Mouse (Mus musculus): ENCODE measurements at regions not wholly inside any gene's neighbourhood (a gene's known extent, or its start where the extent isn't known, plus 50 kb on each side); places are given as distances from the start of the nearest gene placed in this dataset.
A peak's percentile ranks its signal among the peaks of the same experiment; 100 is the strongest.
"Not testable (repeated sequence)": the region's sequence is repeated elsewhere in the genome, so short reads cannot be mapped to it uniquely, and the experiment has no call there.

DNA sequence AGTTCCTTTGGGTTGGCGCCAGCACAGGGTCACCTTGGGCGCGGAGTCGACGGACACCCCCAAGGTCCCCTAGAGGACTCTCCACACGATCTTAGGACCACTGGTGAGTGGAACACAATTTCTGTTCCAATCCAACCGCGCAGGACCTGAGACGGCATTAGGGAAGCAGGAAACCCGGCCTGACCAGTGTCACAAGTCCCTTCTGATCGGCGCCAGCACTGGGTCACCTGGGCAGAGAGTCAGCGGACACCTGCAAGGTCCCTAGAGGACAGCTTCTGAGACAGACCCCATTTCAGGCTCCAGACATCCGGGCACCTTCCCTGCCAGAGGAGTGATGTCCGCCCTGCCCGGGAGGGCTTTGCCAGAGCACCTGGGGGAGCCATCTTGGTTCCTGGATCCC lies 74.2 kb upstream of the Cdh13 start:
- not testable (repeated sequence) for DNase-seq (ENCODE audit: low spot score)

DNA sequence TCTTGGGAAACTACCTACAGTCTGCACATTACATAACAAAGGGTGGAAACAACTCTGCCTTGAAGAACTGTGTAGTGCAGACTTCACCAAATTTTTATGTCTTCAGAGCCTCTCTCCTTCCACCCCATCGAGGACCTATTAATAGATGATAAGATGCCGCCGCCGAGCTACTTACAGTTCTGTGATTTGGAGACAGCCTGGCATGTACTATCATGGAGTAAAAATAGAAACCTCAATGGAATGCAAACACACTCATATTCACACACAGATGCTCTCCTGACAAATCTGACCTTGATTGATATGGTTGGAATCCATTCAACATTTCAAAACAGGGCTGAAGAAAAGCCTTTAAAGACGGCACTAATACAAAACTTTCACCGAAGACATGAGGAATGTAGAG lies 92.7 kb upstream of the Cdh13 start:
- DNase-seq (ENCODE audit: low spot score), result no peak

DNA sequence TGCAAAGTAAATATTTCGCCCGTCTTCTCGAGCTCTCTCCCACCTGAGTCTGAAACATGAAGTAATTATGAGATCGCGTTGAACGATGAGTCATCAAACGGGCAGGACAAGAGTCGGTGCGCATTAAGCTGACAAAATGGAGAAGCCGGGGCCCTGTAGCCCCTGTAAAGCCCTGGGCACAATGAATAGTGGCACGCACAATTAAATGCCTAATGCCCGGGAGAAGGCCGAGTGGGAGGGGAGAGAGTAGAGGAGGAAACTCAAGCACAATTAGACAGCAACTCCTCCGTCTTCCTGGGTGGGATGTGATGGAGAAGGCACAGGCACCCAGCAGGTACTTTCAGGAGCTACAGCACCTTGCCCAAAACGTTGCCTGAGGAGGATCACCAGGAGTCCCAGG lies 94.3 kb upstream of the Cdh13 start:
- no peak for DNase-seq (ENCODE audit: low spot score)

DNA sequence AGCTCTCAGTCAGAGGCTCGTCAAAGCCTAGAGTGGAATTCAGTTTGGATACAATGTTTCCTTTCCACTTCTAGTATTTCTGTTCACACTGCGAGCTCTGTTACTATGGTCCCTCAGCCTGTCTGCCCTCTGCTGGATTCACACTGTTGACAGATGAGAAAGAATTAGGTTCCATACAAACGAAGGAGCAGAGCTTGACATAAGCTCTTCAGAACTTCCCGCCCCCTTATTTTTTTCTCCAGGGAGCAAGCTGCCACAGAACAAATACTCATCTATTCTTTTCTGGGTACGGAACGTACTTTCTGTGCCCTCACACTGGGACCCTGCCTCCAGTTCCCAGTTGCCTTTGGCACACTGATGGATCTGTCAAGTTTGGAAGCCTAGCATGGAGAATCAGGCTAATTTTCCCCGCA lies 114.5 kb upstream of the Cdh13 start:
- peak; percentile 8 for DNase-seq (ENCODE audit: low spot score)

DNA sequence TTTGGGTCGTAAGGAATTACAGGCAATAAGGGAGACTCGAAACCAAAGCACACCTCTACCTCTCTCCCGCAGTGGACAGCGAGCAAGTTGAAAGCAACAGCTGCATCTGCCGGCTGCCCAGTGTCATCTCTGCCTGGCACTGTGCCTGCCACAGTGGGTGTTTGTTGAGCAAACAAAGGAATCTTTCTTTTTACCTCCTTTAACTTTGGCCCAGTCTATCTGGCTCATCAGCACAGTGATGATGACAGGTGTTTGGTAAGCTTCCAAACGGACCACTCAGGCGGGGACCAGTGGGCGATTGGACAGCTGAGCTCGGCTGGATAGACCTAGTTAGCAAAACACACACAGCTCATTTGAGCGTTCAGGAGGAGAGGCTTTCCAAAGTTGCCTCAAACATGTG lies 121.4 kb upstream of the Cdh13 start:
- no peak for DNase-seq (ENCODE audit: low spot score)

DNA sequence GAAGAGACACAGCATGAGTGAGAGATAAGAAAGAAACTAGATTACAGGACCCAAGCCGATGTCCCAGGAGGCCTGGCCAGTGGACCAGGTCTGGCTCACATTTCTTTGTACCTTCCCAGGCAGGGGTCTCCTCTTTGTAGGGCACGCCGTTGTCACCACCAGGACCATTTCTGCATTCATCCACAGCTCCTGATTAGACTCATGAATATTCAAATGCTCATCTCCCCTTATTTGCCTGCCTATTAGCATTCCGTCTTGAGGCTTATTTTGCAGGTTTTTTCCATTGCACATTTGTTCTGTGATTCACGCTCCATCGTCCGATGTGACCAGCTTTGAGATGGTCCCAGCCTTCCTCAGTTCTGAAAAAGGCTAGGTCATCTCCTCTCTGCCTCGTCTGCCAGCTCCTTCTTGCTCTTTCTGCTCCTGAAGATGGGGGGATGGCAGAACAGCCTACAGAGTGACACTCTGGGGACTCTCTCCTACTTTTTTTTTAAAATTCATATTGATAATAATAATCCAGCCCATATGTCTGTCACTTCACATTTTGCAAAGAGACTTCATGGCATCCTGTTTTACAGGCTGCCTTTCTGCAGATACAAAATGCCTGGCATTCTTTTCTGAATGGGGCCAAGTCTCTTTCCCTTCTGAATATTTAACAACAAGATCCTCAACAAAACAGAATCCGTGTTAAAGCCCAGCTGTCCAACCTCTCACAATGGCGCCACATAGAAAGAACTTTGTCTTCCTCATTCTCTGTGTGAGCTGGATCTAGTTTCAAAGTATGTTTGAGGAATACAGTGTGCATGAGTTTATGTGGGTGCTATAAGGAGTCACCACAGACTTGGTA lies 136.0 kb upstream of the Cdh13 start:
- no peak for DNase-seq (ENCODE audit: low spot score)

DNA sequence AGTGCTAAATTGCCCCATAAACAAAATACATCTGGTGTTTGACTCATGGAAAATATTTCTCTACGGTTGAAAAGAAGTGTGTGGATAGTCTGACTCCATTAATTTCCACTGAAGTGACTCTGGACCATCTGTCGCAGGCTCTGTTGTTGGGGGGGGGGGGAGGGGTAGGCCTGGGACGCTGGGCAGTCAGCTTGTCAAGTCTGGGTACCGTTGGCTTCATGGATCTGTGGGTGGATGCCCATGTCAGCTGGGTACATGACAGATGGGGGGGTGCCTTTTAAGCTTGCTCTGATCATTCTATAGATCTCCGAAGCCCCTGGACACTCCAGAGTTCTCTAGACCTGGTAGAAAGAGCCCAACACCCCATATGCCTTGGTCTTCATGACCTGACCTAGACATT lies 139.0 kb upstream of the Cdh13 start:
- no peak for DNase-seq (ENCODE audit: low spot score)

DNA sequence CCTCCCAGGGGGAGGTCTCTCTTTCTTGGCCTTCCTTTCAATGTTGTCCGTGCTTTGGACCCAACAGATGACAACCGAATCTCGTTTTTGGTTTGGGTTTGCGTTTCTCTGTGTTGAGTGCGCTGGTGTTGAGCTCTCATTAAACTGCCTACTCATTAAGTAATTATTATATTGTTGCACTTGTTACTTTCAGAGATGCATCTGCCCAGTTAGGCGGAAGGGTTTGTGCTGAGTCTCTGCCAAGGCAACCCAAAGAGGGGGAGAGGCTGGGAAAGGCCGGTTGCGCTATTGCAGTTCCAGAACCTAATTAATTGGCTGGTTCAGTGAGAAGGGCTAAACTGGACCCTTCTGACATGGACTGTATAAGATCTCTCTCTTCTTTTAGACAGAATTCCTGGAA lies 141.2 kb upstream of the Cdh13 start:
- no peak for DNase-seq (ENCODE audit: low spot score)

DNA sequence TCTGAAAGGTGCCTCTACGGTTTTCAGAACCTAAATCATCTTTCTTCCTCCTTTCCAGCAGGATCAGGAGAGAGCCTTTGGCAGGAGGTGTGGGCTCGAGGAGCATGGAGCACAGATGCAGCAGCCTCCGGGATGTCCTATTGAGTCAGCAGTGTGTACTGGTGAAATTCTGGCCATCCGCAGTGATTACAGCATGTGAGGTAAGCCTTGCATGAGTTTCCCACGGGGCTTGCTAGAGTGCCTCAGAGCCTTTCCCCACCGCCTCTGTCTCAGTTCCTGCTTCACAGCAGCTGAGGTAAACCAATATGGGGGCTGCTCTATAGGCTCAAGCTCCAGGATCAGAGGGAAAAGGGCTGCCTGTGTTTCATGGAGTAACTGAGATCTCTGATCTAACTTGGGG lies 143.6 kb upstream of the Cdh13 start:
- DNase-seq (ENCODE audit: low spot score), result no peak

DNA sequence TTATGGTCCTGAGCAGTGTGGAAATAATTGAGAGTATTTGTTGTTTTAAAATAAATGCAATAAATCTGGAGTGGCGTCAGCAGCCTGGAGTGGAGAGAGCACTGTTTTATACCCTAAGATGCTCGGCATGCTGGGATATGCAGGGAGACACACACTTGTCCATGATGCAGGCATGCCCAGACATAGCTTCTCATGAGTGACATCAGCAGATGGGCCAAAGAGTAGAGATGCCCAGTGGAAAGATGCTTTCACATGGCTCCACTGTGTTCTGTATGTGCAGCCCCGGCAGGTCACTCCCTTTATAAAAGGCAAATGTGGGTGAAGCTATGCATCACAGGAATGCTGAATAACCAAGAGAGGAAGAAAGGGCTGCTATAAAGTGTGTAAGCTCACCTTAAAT lies 145.7 kb upstream of the Cdh13 start:
- no peak for DNase-seq (ENCODE audit: low spot score)

DNA sequence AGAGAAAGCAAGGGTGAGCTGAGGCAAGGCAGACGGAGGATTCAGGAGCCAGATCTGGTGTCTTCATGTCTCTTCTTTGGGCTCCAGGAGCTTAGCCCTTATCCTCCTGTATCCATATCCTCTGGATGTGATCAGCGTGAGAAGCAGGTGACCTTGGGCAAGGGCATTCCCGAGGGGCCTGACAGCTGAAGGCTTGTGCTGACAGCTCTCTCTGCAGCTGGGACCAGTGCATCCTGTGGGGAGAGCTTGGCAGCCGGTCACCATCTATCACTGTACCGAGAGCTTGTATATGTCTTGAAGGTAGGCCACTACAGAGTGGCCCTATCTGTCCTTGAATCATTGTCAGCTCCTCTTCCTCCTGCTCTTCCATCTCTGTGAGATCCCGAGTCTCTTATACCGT lies 158.5 kb upstream of the Cdh13 start:
- no peak for DNase-seq (ENCODE audit: low spot score)

DNA sequence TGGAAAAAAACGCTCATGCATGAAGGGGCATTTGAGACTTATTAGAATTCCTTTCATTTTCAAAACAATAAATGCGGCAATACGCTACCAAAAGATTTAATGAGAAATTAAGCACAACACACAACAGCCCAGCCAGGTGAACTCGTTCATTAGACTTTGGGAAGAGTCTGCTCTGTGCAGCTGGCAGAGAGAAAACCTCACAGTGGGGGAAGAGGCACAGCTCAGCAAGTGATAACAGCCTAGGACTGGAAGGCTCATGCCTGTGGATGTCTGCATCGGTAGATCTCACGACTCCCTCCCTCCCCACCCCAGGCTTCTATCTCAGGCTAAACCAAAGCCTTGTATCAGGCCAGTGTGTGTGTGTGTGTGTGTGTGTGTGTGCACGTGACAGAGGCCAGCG lies 169.3 kb upstream of the Cdh13 start:
- DNase-seq (ENCODE audit: low spot score), result no peak

DNA sequence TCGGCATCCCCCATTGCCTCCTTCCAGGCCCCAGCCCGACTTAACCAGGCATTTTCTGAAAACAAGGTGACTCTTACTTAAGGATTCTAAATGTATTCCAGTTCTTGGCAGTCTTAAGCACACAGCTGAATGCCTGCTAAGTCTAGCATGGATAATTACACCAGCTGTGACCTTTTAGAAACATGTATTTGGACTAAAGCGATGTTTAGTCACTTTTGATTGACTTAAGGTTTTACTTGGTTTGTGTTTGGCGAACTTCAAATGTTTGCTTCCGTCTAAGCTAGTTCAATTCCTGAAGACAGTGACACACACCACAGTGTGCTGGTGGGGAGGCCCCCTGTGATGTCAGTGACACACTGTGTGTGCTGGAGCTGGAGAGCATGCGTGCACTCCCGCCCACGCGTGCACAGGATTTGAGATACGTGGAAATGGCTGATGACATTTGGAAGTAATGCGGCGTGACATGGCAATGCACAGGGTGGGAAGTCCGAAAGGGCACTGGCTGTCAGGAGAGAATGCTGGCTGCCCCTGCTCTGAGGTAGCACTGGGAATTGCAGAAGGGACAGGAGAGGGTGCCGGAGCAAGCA lies 179.0 kb upstream of the Cdh13 start:
- DNase-seq (ENCODE audit: low spot score), result no peak

DNA sequence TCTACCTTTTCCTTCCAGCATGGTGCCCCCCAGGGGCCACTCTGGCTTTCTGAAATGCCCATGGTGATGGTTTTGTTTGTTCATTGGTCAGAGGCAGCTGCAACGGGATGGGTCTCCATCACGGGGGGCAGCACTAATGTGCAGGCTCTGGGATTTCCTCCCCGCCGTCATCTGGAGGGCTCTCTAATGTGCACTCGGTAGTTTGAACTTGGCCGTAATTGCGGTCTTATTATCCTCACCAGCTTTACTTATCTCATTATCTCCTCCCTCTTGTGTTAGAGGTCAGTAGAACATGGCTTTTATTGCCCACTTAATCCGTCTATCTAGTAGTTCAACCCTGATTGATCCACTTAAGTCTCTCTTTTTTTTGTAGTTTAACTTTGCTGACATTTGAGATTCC lies 182.2 kb upstream of the Cdh13 start:
- no peak for DNase-seq (ENCODE audit: low spot score)

DNA sequence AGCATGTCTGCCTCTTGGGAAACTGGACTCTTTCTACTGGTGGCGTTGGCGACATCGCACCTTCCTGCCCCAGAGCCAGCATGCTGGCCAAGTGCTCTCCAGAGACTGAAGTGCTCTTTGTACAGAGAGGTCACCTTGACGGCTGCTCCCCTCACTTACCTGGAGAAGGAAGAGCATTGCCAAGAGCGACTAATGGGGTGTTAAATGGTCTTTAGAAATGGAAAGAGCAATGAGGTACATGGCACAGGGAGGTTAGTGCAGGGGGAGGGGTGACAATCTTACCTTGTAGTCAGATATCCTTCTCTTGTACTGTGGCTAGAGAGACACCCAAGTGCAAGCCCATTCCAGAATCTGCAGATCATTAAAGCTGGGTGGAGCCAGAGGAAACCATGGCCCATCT lies 220.8 kb upstream of the Cdh13 start:
- no peak for DNase-seq (ENCODE audit: low spot score)

DNA sequence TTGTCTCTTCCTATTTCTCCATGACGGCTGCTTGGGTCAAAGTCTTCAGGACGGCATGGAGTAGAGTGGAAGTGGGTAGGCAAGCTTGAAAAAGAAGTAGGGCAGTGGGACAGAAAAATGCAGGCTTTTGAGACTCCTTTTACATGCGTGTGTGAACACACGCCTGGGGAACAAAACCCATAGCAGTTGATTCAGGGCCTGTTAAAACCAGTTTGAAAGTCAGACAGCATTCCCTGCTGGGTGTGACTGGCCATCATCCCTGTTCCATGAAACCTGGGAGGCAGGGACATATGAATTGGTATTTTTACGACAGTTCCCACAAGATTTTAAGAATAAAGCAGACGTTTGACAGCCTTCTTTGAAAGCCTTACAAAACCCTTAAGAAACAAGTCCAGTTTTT lies 226.8 kb upstream of the Cdh13 start:
- DNase-seq (ENCODE audit: low spot score), result no peak

DNA sequence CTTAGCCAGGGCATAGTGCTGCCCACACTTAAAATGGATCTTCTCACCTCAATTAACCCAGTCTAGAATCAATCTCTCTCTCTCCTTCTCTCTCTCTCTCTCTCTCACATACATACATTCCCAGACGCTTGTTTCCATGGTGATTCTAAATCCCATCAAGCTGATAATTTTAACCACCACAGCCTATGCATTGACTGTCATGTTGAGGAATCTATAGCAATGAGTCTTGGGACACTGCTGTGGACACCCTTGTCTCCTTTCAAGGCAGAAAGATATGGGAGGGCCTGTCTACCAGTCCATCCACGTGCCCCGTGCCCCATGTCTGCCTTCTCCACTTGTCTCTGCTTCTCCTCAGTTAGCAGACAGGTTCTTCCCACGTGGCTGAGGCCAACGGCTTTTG lies 228.0 kb upstream of the Cdh13 start:
- no peak for DNase-seq (ENCODE audit: low spot score)

DNA sequence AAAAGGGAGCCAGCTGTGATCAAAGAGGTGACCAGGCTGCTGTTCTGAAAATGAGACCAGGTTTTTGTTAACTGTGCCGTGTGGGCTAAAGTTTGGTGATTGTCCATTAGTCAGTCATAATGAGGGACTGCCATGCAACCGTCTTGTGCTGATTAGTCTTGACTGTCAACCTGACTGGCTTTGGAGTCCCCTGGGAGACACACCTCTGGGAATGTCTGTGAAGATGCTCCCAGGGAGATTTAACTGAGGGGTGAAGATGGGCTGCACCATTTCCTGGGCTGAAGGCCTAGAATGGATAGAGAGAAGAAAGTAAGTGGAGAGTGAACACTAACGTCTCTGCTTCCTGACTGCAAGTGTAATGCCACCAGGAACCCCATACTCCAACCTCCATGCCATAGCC lies 233.1 kb upstream of the Cdh13 start:
- no peak for DNase-seq (ENCODE audit: low spot score)

DNA sequence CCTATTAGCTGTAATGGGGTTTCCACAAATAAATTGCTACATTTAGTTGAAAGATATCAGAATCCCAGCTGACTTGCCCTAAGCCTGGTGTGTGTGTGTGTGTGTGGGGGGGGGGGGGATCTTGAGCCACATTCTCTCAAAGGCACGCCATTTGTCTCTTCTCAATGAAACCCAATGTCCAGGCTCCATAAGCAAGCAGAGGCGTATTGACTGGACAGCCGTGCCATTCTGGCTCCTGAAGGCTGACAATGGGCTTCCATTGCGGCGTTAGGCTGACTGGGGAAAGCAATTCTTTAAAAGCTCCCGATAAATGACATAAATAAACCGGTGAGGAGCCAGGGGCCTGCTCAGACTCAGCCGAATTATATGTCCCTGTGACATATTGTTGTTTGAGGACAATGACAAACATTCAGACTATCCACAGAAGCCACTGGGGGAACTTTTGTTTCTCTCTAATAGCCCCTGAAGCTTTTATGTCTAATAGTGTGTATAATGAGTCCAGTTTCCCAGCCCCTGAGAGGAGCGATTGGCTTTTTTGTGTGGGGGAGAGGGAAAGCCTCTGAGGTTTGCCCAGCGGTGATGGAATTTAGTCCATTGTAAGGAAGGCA lies 240.6 kb upstream of the Mphosph6 start:
- peak; percentile 53 for DNase-seq (ENCODE audit: low spot score)

DNA sequence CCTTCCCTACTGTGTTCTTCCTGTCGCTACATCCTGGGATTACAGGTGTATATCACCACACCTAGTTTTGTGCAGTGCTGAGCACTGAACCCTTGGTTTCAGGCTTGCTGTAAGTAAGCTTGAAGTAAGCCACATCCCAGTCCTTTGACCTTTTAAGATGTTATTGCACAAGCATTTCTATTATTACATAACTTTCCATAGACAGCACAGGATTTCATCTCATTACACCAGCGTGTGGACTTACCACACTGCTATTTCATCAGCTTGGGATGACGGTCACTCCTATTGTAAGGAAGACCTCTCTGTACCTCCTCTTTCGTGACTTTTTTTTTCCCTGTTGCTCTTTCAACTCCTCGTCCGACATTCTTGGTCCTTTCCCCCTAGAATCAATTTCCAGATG lies 239.5 kb upstream of the Mphosph6 start:
- DNase-seq (ENCODE audit: low spot score), result no peak

DNA sequence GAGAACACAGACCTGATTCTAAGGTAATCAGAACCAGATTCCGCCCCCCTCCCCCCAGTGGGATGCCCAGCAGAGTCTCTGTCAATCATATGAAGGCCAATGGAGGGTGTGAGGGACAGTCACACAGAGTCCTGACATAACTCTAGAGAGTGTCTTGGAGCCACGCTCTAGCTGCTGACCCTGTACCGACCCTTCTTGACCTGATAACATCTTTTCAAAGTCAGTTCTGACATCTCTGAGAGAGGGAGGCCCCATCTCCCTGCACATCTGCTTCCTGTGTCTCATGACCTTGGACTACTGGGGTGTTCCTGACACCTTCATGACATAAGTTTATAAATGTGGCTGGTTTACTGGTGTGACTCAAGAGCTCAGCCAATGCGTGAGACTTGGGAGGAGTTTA lies 236.1 kb upstream of the Mphosph6 start:
- peak; percentile 21 for DNase-seq (ENCODE audit: low spot score)

DNA sequence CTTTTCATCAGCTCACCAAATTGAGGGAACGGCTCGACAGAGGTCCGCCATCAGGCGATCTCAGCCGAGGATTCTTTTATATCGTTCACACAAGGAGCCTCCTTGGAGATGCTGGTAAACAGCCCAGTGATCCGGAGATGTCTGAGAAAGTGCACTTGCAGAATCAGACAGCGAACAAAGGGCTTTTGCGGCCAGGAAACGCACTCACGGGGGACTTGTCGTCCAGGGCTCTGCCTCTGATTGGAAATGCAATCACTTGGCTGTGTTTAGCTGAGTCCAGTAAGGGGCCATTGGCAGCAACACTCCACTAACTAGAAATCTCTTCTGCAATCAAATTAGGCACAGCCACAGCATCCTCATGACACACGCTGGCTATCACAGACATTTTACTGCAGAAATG lies 232.3 kb upstream of the Mphosph6 start:
- no peak for DNase-seq (ENCODE audit: low spot score)

DNA sequence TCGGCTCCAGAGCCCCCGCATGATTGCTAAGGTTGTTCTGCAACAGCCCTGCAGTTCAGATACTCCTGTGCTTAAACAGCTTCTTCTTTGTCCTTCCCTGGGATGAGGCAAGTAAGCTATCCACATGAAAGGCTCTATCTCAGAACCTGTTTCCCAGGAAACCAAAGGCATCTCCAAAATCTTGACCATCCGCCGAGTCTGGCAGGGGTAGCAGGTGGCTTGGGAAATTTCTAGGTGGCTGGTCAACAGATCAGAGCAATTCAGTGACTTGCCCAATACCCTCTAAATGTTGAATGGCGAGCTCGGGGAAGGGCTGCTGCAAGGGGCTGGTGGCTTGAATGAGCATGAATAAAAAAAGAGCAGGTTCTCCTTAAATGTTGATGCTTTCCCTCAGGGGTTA lies 229.7 kb upstream of the Mphosph6 start:
- DNase-seq (ENCODE audit: low spot score), result no peak
